Mouse (Mus musculus) kidney, embryonic 16.5 days (tissue): Measurements from ENCODE around the gene Dap. TPM values are rescaled to one million over a fixed set of nuclear protein-coding genes. Genes with fewer than 3 reads are reported as not detected.

ENCODE experiments used
- ATAC-seq: fragments of 200-750 bp; cut with Nextera tagmentation; 2 replicates; pipeline ENCODE4 v1.8.0; 2017; ENCODE audit warnings: moderate TSS enrichment; ENCODE audit not compliant: low FRiP score, low TSS enrichment
- H3K27ac ChIP-seq: fragments of 300-500 bp; sonication (generic); 2 replicates; pipeline ENCODE4 v1.5.1; 2014; ENCODE audit warnings: low read length
- H3K27me3 ChIP-seq: fragments of 300-500 bp; sonication (generic); 2 replicates; pipeline ENCODE4 v1.6.1; 2014; ENCODE audit warnings: low read length, control low read depth, mixed read lengths; ENCODE audit not compliant: insufficient read depth
- H3K36me3 ChIP-seq: fragments of 300-500 bp; sonication (generic); 2 replicates; pipeline ENCODE4 v1.6.1; 2014; ENCODE audit warnings: low read length, control low read depth, mixed read lengths; ENCODE audit not compliant: insufficient read depth
- H3K4me1 ChIP-seq: fragments of 300-500 bp; sonication (generic); 2 replicates; pipeline ENCODE4 v1.6.1; 2014; ENCODE audit warnings: low read length, control low read depth, mixed read lengths; ENCODE audit not compliant: insufficient read depth
- H3K4me2 ChIP-seq: fragments of 300-500 bp; sonication (generic); replicated peaks from 2 replicates; pipeline ENCODE4 v1.6.1; 2014; ENCODE audit warnings: low read depth, low read length
- H3K4me3 ChIP-seq: fragments of 300-500 bp; sonication (generic); 2 replicates; pipeline ENCODE4 v1.5.1; 2014; ENCODE audit warnings: mild to moderate bottlenecking, low read length
- H3K9ac ChIP-seq: fragments of 300-500 bp; sonication (generic); replicated peaks from 2 replicates; pipeline ENCODE4 v1.6.1; 2014; ENCODE audit warnings: low read length
- H3K9me3 ChIP-seq: fragments of 300-500 bp; sonication (generic); 2 replicates; pipeline ENCODE4 v1.6.1; 2016; ENCODE audit warnings: low read length, control low read depth
- WGBS: fragments of 180-500 bp; shearing (Covaris S2); extraction: QIAGEN DNeasy Blood & Tissue Kit; methylation state at CpG from one replicate; pipeline ENCODE4 v1.1.7; 2014; 5-methylcytosine and 5-hydroxymethylcytosine counted together
- polyA plus RNA-seq: library from polyadenylated mRNA; unstranded; fragments of >200 nt; fragmentation: Nextera tagmentation; extraction: Ambion mirVana; gene quantifications from 2 replicates; pipeline ENCODE4 v1.2.1, GENCODE M21; 2015

Dap gene
- polyA plus RNA-seq, 1 experiment from 2014 or later = 78.3 TPM

GRCm38 (mm10) chr15:31213619-31214270 is 10.4 kb upstream of the Dap start:
- no peaks in the 10 kb centered on the region for H3K9me3 ChIP-seq
- H3K27me3 ChIP-seq = no peaks in the 10 kb centered on the region
- no peak overlapping the region for H3K27ac ChIP-seq
- H3K9ac ChIP-seq = no peak overlapping the region
- no peak overlapping the region for H3K4me3 ChIP-seq
- ATAC-seq = no peak
- WGBS = 93% methylated on average over 3 of the region's 3 CpGs
- no peaks in the 10 kb centered on the region for H3K36me3 ChIP-seq
- H3K4me2 ChIP-seq = no peak overlapping the region
- H3K4me1 ChIP-seq = no peaks in the 10 kb centered on the region

GRCm38 (mm10) chr15:31222216-31222615 is 1.9 kb upstream of the Dap start:
- peaks cover 20% of the 10 kb centered on the region; the same call in 1 of the 2 replicates for H3K4me1 ChIP-seq
- H3K27ac ChIP-seq = no peak overlapping the region
- H3K36me3 ChIP-seq = no peaks in the 10 kb centered on the region
- 85% methylated on average over 6 of the region's 6 CpGs for WGBS
- H3K4me3 ChIP-seq = no peak overlapping the region
- ATAC-seq = no peak
- H3K9ac ChIP-seq = no peak overlapping the region
- no peak overlapping the region for H3K4me2 ChIP-seq
- no peaks in the 10 kb centered on the region for H3K27me3 ChIP-seq
- H3K9me3 ChIP-seq = no peaks in the 10 kb centered on the region

- WGBS = 42% methylated on average over 15 of the region's 15 CpGs
- H3K27ac ChIP-seq = peak overlapping the region; percentile 25; the same call in 1 of the 2 replicates
These were observed 449 bp upstream of the Dap start for GRCm38 (mm10) chr15:31223596-31224134.

GRCm38 (mm10) chr15:31224806-31225642 is 910 bp downstream of the Dap start:
- Histone ChIP-seq H3K4me3 (peak overlapping the region; percentile 71), H3K36me3 (no peaks in the 10 kb centered on the region), H3K27ac (peak overlapping the region; percentile 76), H3K27me3 (no peaks in the 10 kb centered on the region), H3K4me1 (peaks cover 20% of the 10 kb centered on the region; the same call in 1 of the 2 replicates), H3K9ac (peak overlapping the region; percentile 87), H3K9me3 (no peaks in the 10 kb centered on the region), H3K4me2 (peak overlapping the region; percentile 66)
- 22% methylated on average over 13 of the region's 13 CpGs for WGBS
- no peak for ATAC-seq

More at GRCm38 (mm10) chr15:31223596-31224134, 449 bp upstream of the Dap start:
- ATAC-seq = peak; percentile 39
- H3K9ac ChIP-seq = peak overlapping the region; percentile 87
- peak overlapping the region; percentile 71 for H3K4me3 ChIP-seq
- no peaks in the 10 kb centered on the region for H3K9me3 ChIP-seq
- H3K27me3 ChIP-seq = no peaks in the 10 kb centered on the region
- H3K4me2 ChIP-seq = peak overlapping the region; percentile 66
- no peaks in the 10 kb centered on the region for H3K36me3 ChIP-seq
- peaks cover 20% of the 10 kb centered on the region; the same call in 1 of the 2 replicates for H3K4me1 ChIP-seq

- Histone ChIP-seq H3K4me2 (peak overlapping the region; percentile 66), H3K4me3 (peak overlapping the region; percentile 71), H3K9ac (peak overlapping the region; percentile 87), H3K27ac (peak overlapping the region; percentile 76; the same call in 1 of the 2 replicates), H3K4me1 (peaks cover 20% of the 10 kb centered on the region; the same call in 1 of the 2 replicates), H3K9me3 (no peaks in the 10 kb centered on the region), H3K36me3 (no peaks in the 10 kb centered on the region), H3K27me3 (no peaks in the 10 kb centered on the region)
- 69% methylated on average over 4 of the region's 4 CpGs for WGBS
- ATAC-seq = no peak
These were observed 1.7 kb downstream of the Dap start for GRCm38 (mm10) chr15:31225643-31226325.

- Histone ChIP-seq H3K27me3 (no peaks in the 10 kb centered on the region), H3K9ac (no peak overlapping the region), H3K4me2 (no peak overlapping the region), H3K9me3 (no peaks in the 10 kb centered on the region), H3K4me1 (peaks cover 20% of the 10 kb centered on the region; the same call in 1 of the 2 replicates), H3K4me3 (no peak overlapping the region; the same call in 1 of the 2 replicates), H3K36me3 (no peaks in the 10 kb centered on the region), H3K27ac (no peak overlapping the region)
- no peak for ATAC-seq
- WGBS = 71% methylated on average over 6 of the region's 6 CpGs
These were observed 2.4 kb downstream of the Dap start for GRCm38 (mm10) chr15:31226464-31226863.

- Histone ChIP-seq H3K27ac (no peak overlapping the region), H3K4me1 (peaks cover 20% of the 10 kb centered on the region; the same call in 1 of the 2 replicates), H3K4me3 (no peak overlapping the region), H3K27me3 (no peaks in the 10 kb centered on the region), H3K9me3 (no peaks in the 10 kb centered on the region), H3K4me2 (no peak overlapping the region), H3K36me3 (no peaks in the 10 kb centered on the region), H3K9ac (no peak overlapping the region)
- ATAC-seq = no peak
- 91% methylated on average over 8 of the region's 8 CpGs for WGBS
These were observed 3.7 kb downstream of the Dap start for GRCm38 (mm10) chr15:31227793-31228192.

GRCm38 (mm10) chr15:31233006-31233405 is 8.9 kb downstream of the Dap start:
- ATAC-seq = no peak
- no peak overlapping the region for H3K4me3 ChIP-seq
- peaks cover 10% of the 10 kb centered on the region; the same call in 1 of the 2 replicates for H3K4me1 ChIP-seq
- H3K9ac ChIP-seq = no peak overlapping the region
- no peak overlapping the region for H3K27ac ChIP-seq
- peaks cover 19% of the 10 kb centered on the region for H3K36me3 ChIP-seq
- WGBS = 93% methylated on average over 1 of the region's 1 CpGs
- no peak overlapping the region for H3K4me2 ChIP-seq
- no peaks in the 10 kb centered on the region for H3K27me3 ChIP-seq
- H3K9me3 ChIP-seq = no peaks in the 10 kb centered on the region

GRCm38 (mm10) chr15:31235794-31236548 is 11.9 kb downstream of the Dap start:
- Histone ChIP-seq H3K4me1 (peaks cover 17% of the 10 kb centered on the region), H3K27me3 (no peaks in the 10 kb centered on the region), H3K36me3 (peaks cover 29% of the 10 kb centered on the region), H3K9me3 (no peaks in the 10 kb centered on the region), H3K27ac (peak overlapping the region; percentile 76), H3K4me2 (0 out of 2 replicates have a peak overlapping the region, but pooled peaks have one; percentile 6), H3K4me3 (no peak overlapping the region), H3K9ac (no peak overlapping the region)
- ATAC-seq = peak; percentile 80
- 71% methylated on average over 9 of the region's 9 CpGs for WGBS
